In genomic region chr19:44716731-44717600, GRCm38 (mm10) we compare ENCODE assay signal across 22 mouse cellular contexts. TPM values are rescaled to one million over a fixed set of nuclear protein-coding genes. Genes with fewer than 3 reads are reported as not detected.
A peak's percentile ranks its signal among the peaks of the same experiment; 100 is the strongest.
DNase-seq lines count a peak whose midpoint lies in the region; ATAC-seq lines count a peak whose summit lies in the region.
"Had no signal": no experiment of that assay in that cellular context is flagged by ENCODE, and none has a peak within 500 bp of the region (broad histone marks: within the 10 kb centered on the region; RNA-seq: fewer than 3 reads in every experiment).

No protein-coding gene starts in this region.

- H3K4me3 ChIP-seq in neural tube, embryonic 15.5 days (replicated peaks): no peak overlapping the region
- H3K4me3 ChIP-seq in neural tube, embryonic 11.5 days (ENCODE audit: low read depth, low read length): no peak overlapping the region
- H3K4me3 ChIP-seq: embryonic facial prominence, embryonic 13.5 days; forebrain, embryonic 12.5 days; gastrocnemius, adult 2 months; heart, embryonic 13.5 days; intestine, embryonic 15.5 days had no signal

- peak; percentile 23 for DNase-seq in neural tube, embryonic 10.5 days (ENCODE audit: extremely low spot score, low spot score)
- peak; percentile 60 for DNase-seq in R1 (ENCODE audit: low read depth, low spot score)
- DNase-seq in neural tube, embryonic 11.5 days (ENCODE audit: low spot score): peak; percentile 57
- DNase-seq in layer of hippocampus, postnatal 36 days: no peak
- no peak for DNase-seq in adrenal gland, postnatal 25 days
- no peak for DNase-seq in gastrocnemius, postnatal 4 days (ENCODE audit: low spot score in 2 of 2)
- DNase-seq: adrenal gland, postnatal 14 days; cerebellum, adult 18-20 months; cerebellum, adult 9-11 months; cerebellum, postnatal 36 days; forebrain, postnatal 0 days; gastrocnemius, adult 2 months; gastrocnemius, postnatal 25 days; heart, adult 11 months; heart, postnatal 36 days; kidney, adult 2 months had no signal

- H3K27me3 ChIP-seq in neural tube, embryonic 15.5 days (replicated peaks): peaks cover 45% of the 10 kb centered on the region
- H3K27me3 ChIP-seq in neural tube, embryonic 11.5 days (ENCODE audit: control insufficient read depth, insufficient read depth, low read length): peaks cover 23% of the 10 kb centered on the region

- ATAC-seq in neural tube, embryonic 15.5 days (ENCODE audit: low FRiP score): no peak
- no peak for ATAC-seq in neural tube, embryonic 11.5 days (ENCODE audit: insufficient read depth, low FRiP score, low TSS enrichment)
- ATAC-seq: forebrain, postnatal 0 days; intestine, embryonic 15.5 days had no signal

- 43% methylated on average over 22 of the region's 22 CpGs for WGBS in neural tube, embryonic 15.5 days
- 61% methylated on average over 22 of the region's 22 CpGs for WGBS in neural tube, embryonic 11.5 days

- no peaks in the 10 kb centered on the region for H3K9me3 ChIP-seq in neural tube, embryonic 15.5 days (replicated peaks)
- no peaks in the 10 kb centered on the region for H3K9me3 ChIP-seq in neural tube, embryonic 11.5 days (ENCODE audit: control insufficient read depth, low read length)
- H3K9me3 ChIP-seq: intestine, embryonic 15.5 days had no signal

- H3K27ac ChIP-seq in neural tube, embryonic 15.5 days (replicated peaks): no peak overlapping the region
- 0 out of 2 replicates have a peak overlapping the region, but pooled peaks have one; percentile 40 for H3K27ac ChIP-seq in neural tube, embryonic 11.5 days (ENCODE audit: low read depth, low read length)
- H3K27ac ChIP-seq: embryonic facial prominence, embryonic 13.5 days; forebrain, embryonic 12.5 days; gastrocnemius, adult 2 months; heart, embryonic 13.5 days; intestine, embryonic 15.5 days had no signal

- no peak overlapping the region for H3K4me2 ChIP-seq in neural tube, embryonic 15.5 days
- H3K4me2 ChIP-seq in neural tube, embryonic 11.5 days (ENCODE audit: low read depth): peak overlapping the region; percentile 5; the same call in 1 of the 2 replicates
- H3K4me2 ChIP-seq: embryonic facial prominence, embryonic 13.5 days; forebrain, embryonic 12.5 days; heart, embryonic 13.5 days; intestine, embryonic 15.5 days had no signal

- no peaks in the 10 kb centered on the region for H3K36me3 ChIP-seq in neural tube, embryonic 15.5 days
- H3K36me3 ChIP-seq in neural tube, embryonic 11.5 days (ENCODE audit: control insufficient read depth, insufficient read depth, low read length): no peaks in the 10 kb centered on the region
- H3K36me3 ChIP-seq: embryonic facial prominence, embryonic 13.5 days; forebrain, embryonic 12.5 days; heart, embryonic 13.5 days; intestine, embryonic 15.5 days had no signal

- H3K4me1 ChIP-seq in neural tube, embryonic 15.5 days: peaks cover 18% of the 10 kb centered on the region
- H3K4me1 ChIP-seq in neural tube, embryonic 11.5 days (ENCODE audit: control insufficient read depth, insufficient read depth, low read length): peaks cover 10% of the 10 kb centered on the region

- H3K9ac ChIP-seq in neural tube, embryonic 15.5 days (replicated peaks): no peak overlapping the region
- no peak overlapping the region for H3K9ac ChIP-seq in neural tube, embryonic 11.5 days (ENCODE audit: low read length)
- H3K9ac ChIP-seq: embryonic facial prominence, embryonic 13.5 days; forebrain, embryonic 12.5 days; forebrain, postnatal 0 days; heart, embryonic 13.5 days; intestine, embryonic 15.5 days had no signal

RNA-seq across cellular contexts. Expression of gene Pax2, which starts 38.9 kb away (rescaled TPM):
- 16.5 and 20.5 TPM in 2 replicates for polyA plus RNA-seq in neural tube, embryonic 15.5 days (2015; fragmentation: Nextera tagmentation; extraction: Ambion mirVana)
- polyA plus RNA-seq in neural tube, embryonic 11.5 days (2014; fragmentation: Nextera tagmentation; extraction: Ambion mirVana): 7.4 and 8.0 TPM in 2 replicates
- under 1 TPM; 0.32 to 0.35 TPM for total RNA-seq in layer of hippocampus, postnatal 36 days (2021)
- total RNA-seq in adrenal gland, postnatal 25 days (2021): not detected in 2 replicates
- not detected for total RNA-seq in gastrocnemius, postnatal 4 days (2021)
- total RNA-seq: adrenal gland, postnatal 14 days; gastrocnemius, adult 2 months; gastrocnemius, postnatal 25 days; heart, postnatal 36 days had no signal
- polyA plus RNA-seq: heart, embryonic 13.5 days; heart, postnatal 0 days had no signal

Comparison
In these comparisons a context has a peak if more than half of its experiments do, and no peak if none do; other contexts are left out.
1. DNase-seq: peak in neural tube, embryonic 10.5 days (single experiment), R1 (single experiment) and neural tube, embryonic 11.5 days (single experiment); none in layer of hippocampus, postnatal 36 days (0 of 2), adrenal gland, postnatal 25 days (single experiment) and gastrocnemius, postnatal 4 days (0 of 2).